Mouse (Mus musculus): ENCODE measurements at regions not wholly inside any gene's neighbourhood (a gene's known extent, or its start where the extent isn't known, plus 50 kb on each side); places are given as distances from the start of the nearest gene placed in this dataset.
"Not testable (repeated sequence)": the region's sequence is repeated elsewhere in the genome, so short reads cannot be mapped to it uniquely, and the experiment has no call there.

DNA sequence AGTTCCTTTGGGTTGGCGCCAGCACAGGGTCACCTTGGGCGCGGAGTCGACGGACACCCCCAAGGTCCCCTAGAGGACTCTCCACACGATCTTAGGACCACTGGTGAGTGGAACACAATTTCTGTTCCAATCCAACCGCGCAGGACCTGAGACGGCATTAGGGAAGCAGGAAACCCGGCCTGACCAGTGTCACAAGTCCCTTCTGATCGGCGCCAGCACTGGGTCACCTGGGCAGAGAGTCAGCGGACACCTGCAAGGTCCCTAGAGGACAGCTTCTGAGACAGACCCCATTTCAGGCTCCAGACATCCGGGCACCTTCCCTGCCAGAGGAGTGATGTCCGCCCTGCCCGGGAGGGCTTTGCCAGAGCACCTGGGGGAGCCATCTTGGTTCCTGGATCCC is 74.2 kb upstream of the Cdh13 start:
- H3K4me3 ChIP-seq; H3K27me3 ChIP-seq; H3K9ac ChIP-seq; H3K36me3 ChIP-seq; H3K4me2 ChIP-seq; H3K27ac ChIP-seq; H3K4me1 ChIP-seq; H3K9me3 ChIP-seq; ATAC-seq (ENCODE audit: insufficient number of reproducible peaks, low FRiP score, low TSS enrichment, low read depth): not testable (repeated sequence)
- 96% methylated on average over 16 of the region's 16 CpGs for WGBS

DNA sequence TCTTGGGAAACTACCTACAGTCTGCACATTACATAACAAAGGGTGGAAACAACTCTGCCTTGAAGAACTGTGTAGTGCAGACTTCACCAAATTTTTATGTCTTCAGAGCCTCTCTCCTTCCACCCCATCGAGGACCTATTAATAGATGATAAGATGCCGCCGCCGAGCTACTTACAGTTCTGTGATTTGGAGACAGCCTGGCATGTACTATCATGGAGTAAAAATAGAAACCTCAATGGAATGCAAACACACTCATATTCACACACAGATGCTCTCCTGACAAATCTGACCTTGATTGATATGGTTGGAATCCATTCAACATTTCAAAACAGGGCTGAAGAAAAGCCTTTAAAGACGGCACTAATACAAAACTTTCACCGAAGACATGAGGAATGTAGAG is 92.7 kb upstream of the Cdh13 start:
- H3K4me3 ChIP-seq: no peak overlapping the region
- no peaks in the 10 kb centered on the region for H3K9me3 ChIP-seq
- no peak overlapping the region for H3K9ac ChIP-seq
- ATAC-seq (ENCODE audit: insufficient number of reproducible peaks, low FRiP score, low TSS enrichment, low read depth): no peak
- H3K4me1 ChIP-seq: no peaks in the 10 kb centered on the region
- 75% methylated on average over 6 of the region's 6 CpGs for WGBS
- H3K27me3 ChIP-seq: no peaks in the 10 kb centered on the region
- H3K4me2 ChIP-seq: no peak overlapping the region
- H3K36me3 ChIP-seq: no peaks in the 10 kb centered on the region
- no peak overlapping the region for H3K27ac ChIP-seq

DNA sequence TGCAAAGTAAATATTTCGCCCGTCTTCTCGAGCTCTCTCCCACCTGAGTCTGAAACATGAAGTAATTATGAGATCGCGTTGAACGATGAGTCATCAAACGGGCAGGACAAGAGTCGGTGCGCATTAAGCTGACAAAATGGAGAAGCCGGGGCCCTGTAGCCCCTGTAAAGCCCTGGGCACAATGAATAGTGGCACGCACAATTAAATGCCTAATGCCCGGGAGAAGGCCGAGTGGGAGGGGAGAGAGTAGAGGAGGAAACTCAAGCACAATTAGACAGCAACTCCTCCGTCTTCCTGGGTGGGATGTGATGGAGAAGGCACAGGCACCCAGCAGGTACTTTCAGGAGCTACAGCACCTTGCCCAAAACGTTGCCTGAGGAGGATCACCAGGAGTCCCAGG is 94.3 kb upstream of the Cdh13 start:
- no peaks in the 10 kb centered on the region for H3K36me3 ChIP-seq
- no peak overlapping the region for H3K4me2 ChIP-seq
- no peaks in the 10 kb centered on the region for H3K27me3 ChIP-seq
- no peak for ATAC-seq (ENCODE audit: insufficient number of reproducible peaks, low FRiP score, low TSS enrichment, low read depth)
- H3K27ac ChIP-seq: no peak overlapping the region
- WGBS: 75% methylated on average over 15 of the region's 15 CpGs
- no peaks in the 10 kb centered on the region for H3K9me3 ChIP-seq
- no peak overlapping the region for H3K4me3 ChIP-seq
- H3K4me1 ChIP-seq: no peaks in the 10 kb centered on the region
- no peak overlapping the region for H3K9ac ChIP-seq

DNA sequence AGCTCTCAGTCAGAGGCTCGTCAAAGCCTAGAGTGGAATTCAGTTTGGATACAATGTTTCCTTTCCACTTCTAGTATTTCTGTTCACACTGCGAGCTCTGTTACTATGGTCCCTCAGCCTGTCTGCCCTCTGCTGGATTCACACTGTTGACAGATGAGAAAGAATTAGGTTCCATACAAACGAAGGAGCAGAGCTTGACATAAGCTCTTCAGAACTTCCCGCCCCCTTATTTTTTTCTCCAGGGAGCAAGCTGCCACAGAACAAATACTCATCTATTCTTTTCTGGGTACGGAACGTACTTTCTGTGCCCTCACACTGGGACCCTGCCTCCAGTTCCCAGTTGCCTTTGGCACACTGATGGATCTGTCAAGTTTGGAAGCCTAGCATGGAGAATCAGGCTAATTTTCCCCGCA is 114.5 kb upstream of the Cdh13 start:
- no peaks in the 10 kb centered on the region for H3K27me3 ChIP-seq
- no peak overlapping the region for H3K4me2 ChIP-seq
- 72% methylated on average over 7 of the region's 7 CpGs for WGBS
- no peaks in the 10 kb centered on the region for H3K4me1 ChIP-seq
- no peaks in the 10 kb centered on the region for H3K36me3 ChIP-seq
- no peak overlapping the region for H3K27ac ChIP-seq
- H3K9me3 ChIP-seq: no peaks in the 10 kb centered on the region
- H3K4me3 ChIP-seq: no peak overlapping the region
- ATAC-seq (ENCODE audit: insufficient number of reproducible peaks, low FRiP score, low TSS enrichment, low read depth): no peak
- no peak overlapping the region for H3K9ac ChIP-seq

DNA sequence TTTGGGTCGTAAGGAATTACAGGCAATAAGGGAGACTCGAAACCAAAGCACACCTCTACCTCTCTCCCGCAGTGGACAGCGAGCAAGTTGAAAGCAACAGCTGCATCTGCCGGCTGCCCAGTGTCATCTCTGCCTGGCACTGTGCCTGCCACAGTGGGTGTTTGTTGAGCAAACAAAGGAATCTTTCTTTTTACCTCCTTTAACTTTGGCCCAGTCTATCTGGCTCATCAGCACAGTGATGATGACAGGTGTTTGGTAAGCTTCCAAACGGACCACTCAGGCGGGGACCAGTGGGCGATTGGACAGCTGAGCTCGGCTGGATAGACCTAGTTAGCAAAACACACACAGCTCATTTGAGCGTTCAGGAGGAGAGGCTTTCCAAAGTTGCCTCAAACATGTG is 121.4 kb upstream of the Cdh13 start:
- no peak for ATAC-seq (ENCODE audit: insufficient number of reproducible peaks, low FRiP score, low TSS enrichment, low read depth)
- no peaks in the 10 kb centered on the region for H3K27me3 ChIP-seq
- H3K36me3 ChIP-seq: no peaks in the 10 kb centered on the region
- H3K27ac ChIP-seq: no peak overlapping the region
- no peak overlapping the region for H3K4me3 ChIP-seq
- H3K9ac ChIP-seq: no peak overlapping the region
- no peaks in the 10 kb centered on the region for H3K4me1 ChIP-seq
- WGBS: 75% methylated on average over 10 of the region's 10 CpGs
- H3K9me3 ChIP-seq: no peaks in the 10 kb centered on the region
- no peak overlapping the region for H3K4me2 ChIP-seq

DNA sequence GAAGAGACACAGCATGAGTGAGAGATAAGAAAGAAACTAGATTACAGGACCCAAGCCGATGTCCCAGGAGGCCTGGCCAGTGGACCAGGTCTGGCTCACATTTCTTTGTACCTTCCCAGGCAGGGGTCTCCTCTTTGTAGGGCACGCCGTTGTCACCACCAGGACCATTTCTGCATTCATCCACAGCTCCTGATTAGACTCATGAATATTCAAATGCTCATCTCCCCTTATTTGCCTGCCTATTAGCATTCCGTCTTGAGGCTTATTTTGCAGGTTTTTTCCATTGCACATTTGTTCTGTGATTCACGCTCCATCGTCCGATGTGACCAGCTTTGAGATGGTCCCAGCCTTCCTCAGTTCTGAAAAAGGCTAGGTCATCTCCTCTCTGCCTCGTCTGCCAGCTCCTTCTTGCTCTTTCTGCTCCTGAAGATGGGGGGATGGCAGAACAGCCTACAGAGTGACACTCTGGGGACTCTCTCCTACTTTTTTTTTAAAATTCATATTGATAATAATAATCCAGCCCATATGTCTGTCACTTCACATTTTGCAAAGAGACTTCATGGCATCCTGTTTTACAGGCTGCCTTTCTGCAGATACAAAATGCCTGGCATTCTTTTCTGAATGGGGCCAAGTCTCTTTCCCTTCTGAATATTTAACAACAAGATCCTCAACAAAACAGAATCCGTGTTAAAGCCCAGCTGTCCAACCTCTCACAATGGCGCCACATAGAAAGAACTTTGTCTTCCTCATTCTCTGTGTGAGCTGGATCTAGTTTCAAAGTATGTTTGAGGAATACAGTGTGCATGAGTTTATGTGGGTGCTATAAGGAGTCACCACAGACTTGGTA is 136.0 kb upstream of the Cdh13 start:
- no peaks in the 10 kb centered on the region for H3K27me3 ChIP-seq
- no peak overlapping the region for H3K9ac ChIP-seq
- ATAC-seq (ENCODE audit: insufficient number of reproducible peaks, low FRiP score, low TSS enrichment, low read depth): no peak
- H3K4me3 ChIP-seq: no peak overlapping the region
- no peaks in the 10 kb centered on the region for H3K36me3 ChIP-seq
- 77% methylated on average over 10 of the region's 10 CpGs for WGBS
- no peaks in the 10 kb centered on the region for H3K4me1 ChIP-seq
- H3K27ac ChIP-seq: no peak overlapping the region
- H3K9me3 ChIP-seq: no peaks in the 10 kb centered on the region
- no peak overlapping the region for H3K4me2 ChIP-seq

DNA sequence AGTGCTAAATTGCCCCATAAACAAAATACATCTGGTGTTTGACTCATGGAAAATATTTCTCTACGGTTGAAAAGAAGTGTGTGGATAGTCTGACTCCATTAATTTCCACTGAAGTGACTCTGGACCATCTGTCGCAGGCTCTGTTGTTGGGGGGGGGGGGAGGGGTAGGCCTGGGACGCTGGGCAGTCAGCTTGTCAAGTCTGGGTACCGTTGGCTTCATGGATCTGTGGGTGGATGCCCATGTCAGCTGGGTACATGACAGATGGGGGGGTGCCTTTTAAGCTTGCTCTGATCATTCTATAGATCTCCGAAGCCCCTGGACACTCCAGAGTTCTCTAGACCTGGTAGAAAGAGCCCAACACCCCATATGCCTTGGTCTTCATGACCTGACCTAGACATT is 139.0 kb upstream of the Cdh13 start:
- H3K4me1 ChIP-seq: 0 out of 2 replicates have a peak, but pooled peaks cover 4% of the 10 kb centered on the region
- H3K27me3 ChIP-seq: no peaks in the 10 kb centered on the region
- 56% methylated on average over 5 of the region's 5 CpGs for WGBS
- no peak overlapping the region for H3K4me3 ChIP-seq
- no peak overlapping the region for H3K9ac ChIP-seq
- H3K27ac ChIP-seq: no peak overlapping the region
- ATAC-seq (ENCODE audit: insufficient number of reproducible peaks, low FRiP score, low TSS enrichment, low read depth): no peak
- H3K4me2 ChIP-seq: no peak overlapping the region
- H3K9me3 ChIP-seq: no peaks in the 10 kb centered on the region
- no peaks in the 10 kb centered on the region for H3K36me3 ChIP-seq

DNA sequence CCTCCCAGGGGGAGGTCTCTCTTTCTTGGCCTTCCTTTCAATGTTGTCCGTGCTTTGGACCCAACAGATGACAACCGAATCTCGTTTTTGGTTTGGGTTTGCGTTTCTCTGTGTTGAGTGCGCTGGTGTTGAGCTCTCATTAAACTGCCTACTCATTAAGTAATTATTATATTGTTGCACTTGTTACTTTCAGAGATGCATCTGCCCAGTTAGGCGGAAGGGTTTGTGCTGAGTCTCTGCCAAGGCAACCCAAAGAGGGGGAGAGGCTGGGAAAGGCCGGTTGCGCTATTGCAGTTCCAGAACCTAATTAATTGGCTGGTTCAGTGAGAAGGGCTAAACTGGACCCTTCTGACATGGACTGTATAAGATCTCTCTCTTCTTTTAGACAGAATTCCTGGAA is 141.2 kb upstream of the Cdh13 start:
- WGBS: 87% methylated on average over 8 of the region's 8 CpGs
- no peaks in the 10 kb centered on the region for H3K9me3 ChIP-seq
- no peak overlapping the region for H3K27ac ChIP-seq
- H3K9ac ChIP-seq: no peak overlapping the region
- peaks cover 9% of the 10 kb centered on the region; the same call in 1 of the 2 replicates for H3K4me1 ChIP-seq
- no peaks in the 10 kb centered on the region for H3K36me3 ChIP-seq
- H3K4me3 ChIP-seq: no peak overlapping the region
- no peak for ATAC-seq (ENCODE audit: insufficient number of reproducible peaks, low FRiP score, low TSS enrichment, low read depth)
- no peaks in the 10 kb centered on the region for H3K27me3 ChIP-seq
- no peak overlapping the region for H3K4me2 ChIP-seq

DNA sequence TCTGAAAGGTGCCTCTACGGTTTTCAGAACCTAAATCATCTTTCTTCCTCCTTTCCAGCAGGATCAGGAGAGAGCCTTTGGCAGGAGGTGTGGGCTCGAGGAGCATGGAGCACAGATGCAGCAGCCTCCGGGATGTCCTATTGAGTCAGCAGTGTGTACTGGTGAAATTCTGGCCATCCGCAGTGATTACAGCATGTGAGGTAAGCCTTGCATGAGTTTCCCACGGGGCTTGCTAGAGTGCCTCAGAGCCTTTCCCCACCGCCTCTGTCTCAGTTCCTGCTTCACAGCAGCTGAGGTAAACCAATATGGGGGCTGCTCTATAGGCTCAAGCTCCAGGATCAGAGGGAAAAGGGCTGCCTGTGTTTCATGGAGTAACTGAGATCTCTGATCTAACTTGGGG is 143.6 kb upstream of the Cdh13 start:
- ATAC-seq (ENCODE audit: insufficient number of reproducible peaks, low FRiP score, low TSS enrichment, low read depth): no peak
- WGBS: 59% methylated on average over 6 of the region's 6 CpGs

DNA sequence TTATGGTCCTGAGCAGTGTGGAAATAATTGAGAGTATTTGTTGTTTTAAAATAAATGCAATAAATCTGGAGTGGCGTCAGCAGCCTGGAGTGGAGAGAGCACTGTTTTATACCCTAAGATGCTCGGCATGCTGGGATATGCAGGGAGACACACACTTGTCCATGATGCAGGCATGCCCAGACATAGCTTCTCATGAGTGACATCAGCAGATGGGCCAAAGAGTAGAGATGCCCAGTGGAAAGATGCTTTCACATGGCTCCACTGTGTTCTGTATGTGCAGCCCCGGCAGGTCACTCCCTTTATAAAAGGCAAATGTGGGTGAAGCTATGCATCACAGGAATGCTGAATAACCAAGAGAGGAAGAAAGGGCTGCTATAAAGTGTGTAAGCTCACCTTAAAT is 145.7 kb upstream of the Cdh13 start:
- Histone ChIP-seq H3K36me3 (no peaks in the 10 kb centered on the region), H3K9me3 (no peaks in the 10 kb centered on the region), H3K4me2 (no peak overlapping the region), H3K4me3 (no peak overlapping the region), H3K4me1 (peaks cover 9% of the 10 kb centered on the region; the same call in 1 of the 2 replicates), H3K27ac (no peak overlapping the region), H3K9ac (no peak overlapping the region), H3K27me3 (no peaks in the 10 kb centered on the region)
- ATAC-seq (ENCODE audit: insufficient number of reproducible peaks, low FRiP score, low TSS enrichment, low read depth): no peak
- WGBS: 24% methylated on average over 3 of the region's 3 CpGs

More for the DNA sequence above, 143.6 kb upstream of the Cdh13 start:
- no peaks in the 10 kb centered on the region for H3K9me3 ChIP-seq
- H3K36me3 ChIP-seq: no peaks in the 10 kb centered on the region
- no peak overlapping the region for H3K4me2 ChIP-seq
- H3K27ac ChIP-seq: 0 out of 2 replicates have a peak overlapping the region, but pooled peaks have one; percentile 11
- H3K27me3 ChIP-seq: no peaks in the 10 kb centered on the region
- H3K4me1 ChIP-seq: peaks cover 9% of the 10 kb centered on the region; the same call in 1 of the 2 replicates
- no peak overlapping the region for H3K4me3 ChIP-seq
- no peak overlapping the region for H3K9ac ChIP-seq

DNA sequence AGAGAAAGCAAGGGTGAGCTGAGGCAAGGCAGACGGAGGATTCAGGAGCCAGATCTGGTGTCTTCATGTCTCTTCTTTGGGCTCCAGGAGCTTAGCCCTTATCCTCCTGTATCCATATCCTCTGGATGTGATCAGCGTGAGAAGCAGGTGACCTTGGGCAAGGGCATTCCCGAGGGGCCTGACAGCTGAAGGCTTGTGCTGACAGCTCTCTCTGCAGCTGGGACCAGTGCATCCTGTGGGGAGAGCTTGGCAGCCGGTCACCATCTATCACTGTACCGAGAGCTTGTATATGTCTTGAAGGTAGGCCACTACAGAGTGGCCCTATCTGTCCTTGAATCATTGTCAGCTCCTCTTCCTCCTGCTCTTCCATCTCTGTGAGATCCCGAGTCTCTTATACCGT is 158.5 kb upstream of the Cdh13 start:
- H3K4me2 ChIP-seq: no peak overlapping the region
- no peaks in the 10 kb centered on the region for H3K9me3 ChIP-seq
- no peak overlapping the region for H3K27ac ChIP-seq
- no peaks in the 10 kb centered on the region for H3K4me1 ChIP-seq
- H3K9ac ChIP-seq: no peak overlapping the region
- no peaks in the 10 kb centered on the region for H3K27me3 ChIP-seq
- no peaks in the 10 kb centered on the region for H3K36me3 ChIP-seq
- no peak overlapping the region for H3K4me3 ChIP-seq
- 77% methylated on average over 7 of the region's 7 CpGs for WGBS
- no peak for ATAC-seq (ENCODE audit: insufficient number of reproducible peaks, low FRiP score, low TSS enrichment, low read depth)

DNA sequence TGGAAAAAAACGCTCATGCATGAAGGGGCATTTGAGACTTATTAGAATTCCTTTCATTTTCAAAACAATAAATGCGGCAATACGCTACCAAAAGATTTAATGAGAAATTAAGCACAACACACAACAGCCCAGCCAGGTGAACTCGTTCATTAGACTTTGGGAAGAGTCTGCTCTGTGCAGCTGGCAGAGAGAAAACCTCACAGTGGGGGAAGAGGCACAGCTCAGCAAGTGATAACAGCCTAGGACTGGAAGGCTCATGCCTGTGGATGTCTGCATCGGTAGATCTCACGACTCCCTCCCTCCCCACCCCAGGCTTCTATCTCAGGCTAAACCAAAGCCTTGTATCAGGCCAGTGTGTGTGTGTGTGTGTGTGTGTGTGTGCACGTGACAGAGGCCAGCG is 169.3 kb upstream of the Cdh13 start:
- H3K27ac ChIP-seq: no peak overlapping the region
- H3K4me3 ChIP-seq: no peak overlapping the region
- H3K9ac ChIP-seq: no peak overlapping the region
- peaks cover 3% of the 10 kb centered on the region; the same call in 1 of the 2 replicates for H3K4me1 ChIP-seq
- H3K36me3 ChIP-seq: no peaks in the 10 kb centered on the region
- H3K4me2 ChIP-seq: no peak overlapping the region
- no peaks in the 10 kb centered on the region for H3K27me3 ChIP-seq
- WGBS: 52% methylated on average over 8 of the region's 8 CpGs
- ATAC-seq (ENCODE audit: insufficient number of reproducible peaks, low FRiP score, low TSS enrichment, low read depth): no peak
- no peaks in the 10 kb centered on the region for H3K9me3 ChIP-seq

Data from limb, embryonic 15.5 days (tissue).